Mouse (Mus musculus) C2C12 (cell line): ENCODE data around the gene Chst11.

Experiments used
- CEBPB ChIP-seq: IDR thresholded peaks from one replicate; pipeline ENCODE4 v1.6.1; 2011; ENCODE audit warnings: low read depth, mild to moderate bottlenecking, control low read depth, moderate library complexity
- CTCF ChIP-seq: IDR thresholded peaks from one replicate; pipeline ENCODE4 v1.5.1; 2011; ENCODE audit not compliant: control insufficient read depth, insufficient read depth, insufficient read length
- FOSL1 ChIP-seq: IDR thresholded peaks from one replicate; pipeline ENCODE4 v1.8.0; 2011; ENCODE audit warnings: mild to moderate bottlenecking, low read length; ENCODE audit not compliant: poor library complexity, insufficient read depth, severe bottlenecking
- MAX ChIP-seq: IDR thresholded peaks from one replicate; pipeline ENCODE4 v1.6.1; 2011; ENCODE audit warnings: mild to moderate bottlenecking, control low read depth
- MYOD1 ChIP-seq: IDR thresholded peaks from one replicate; pipeline ENCODE4 v1.6.1; 2011; ENCODE audit warnings: low read depth; ENCODE audit not compliant: control insufficient read depth, insufficient read length
- MYOG ChIP-seq: IDR thresholded peaks from one replicate; pipeline ENCODE4 v1.6.1; 2011; ENCODE audit not compliant: control insufficient read depth, insufficient read length; ENCODE audit errors: extremely low read depth
- USF1 ChIP-seq: IDR thresholded peaks from one replicate; pipeline ENCODE4 v1.6.1; 2011; ENCODE audit warnings: low read depth, mild to moderate bottlenecking, control low read depth, moderate library complexity

GRCm38 (mm10) chr10:83228626-83229025 is 243.3 kb downstream of the Chst11 start:
- TF ChIP-seq USF1 = no peak
- no peak for TF ChIP-seq CTCF
- no peak for TF ChIP-seq FOSL1
- TF ChIP-seq CEBPB = no peak
- no peak for TF ChIP-seq MAX
- no peak for TF ChIP-seq MYOD1
- no peak for TF ChIP-seq MYOG
